Mouse (Mus musculus) ES-Bruce4 (cell line): ENCODE data around the gene Plg.

Experiments used
- CTCF ChIP-seq: IDR thresholded peaks from one replicate; pipeline ENCODE4 v1.8.1; 2011; ENCODE audit warnings: low read depth, low read length
- EP300 ChIP-seq: IDR thresholded peaks from 2 replicates; pipeline ENCODE4 v1.6.1; 2011; ENCODE audit warnings: low read depth, low read length; ENCODE audit not compliant: insufficient read depth
- POLR2A ChIP-seq: IDR thresholded peaks from one replicate; pipeline ENCODE4 v1.8.1; 2011; ENCODE audit warnings: low read length; ENCODE audit not compliant: insufficient read depth

DNA sequence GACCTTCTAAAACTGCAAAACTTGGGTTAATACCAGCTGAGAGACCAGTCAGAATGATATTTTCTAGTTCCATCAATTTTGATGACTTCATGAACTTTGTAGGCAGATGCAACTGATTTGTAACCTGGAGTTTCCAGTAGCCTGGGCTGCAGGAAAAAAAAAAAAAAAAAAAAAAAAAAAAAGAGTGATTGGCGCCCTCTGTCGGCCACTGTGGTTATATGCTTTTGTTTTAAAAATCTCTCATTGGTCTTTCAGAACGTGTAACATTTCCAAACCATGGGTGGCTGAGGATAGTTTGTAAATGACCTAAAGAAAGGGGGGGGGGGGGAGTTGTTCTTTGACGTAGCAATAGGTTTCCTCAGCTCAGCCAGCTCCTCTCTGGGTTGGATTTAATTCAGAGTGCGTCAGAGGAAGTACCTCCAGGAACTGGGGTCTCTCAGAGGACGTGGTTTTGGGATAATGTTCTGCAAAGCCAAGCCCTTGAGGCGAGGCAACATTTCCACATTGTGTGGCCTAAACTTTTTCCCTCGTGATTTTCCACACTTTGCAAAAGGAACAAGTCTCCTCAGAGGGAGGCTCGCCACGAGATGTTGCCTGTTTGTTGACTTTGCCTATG is 7.0 kb upstream of the Plg start:
- no peak for TF ChIP-seq POLR2A
- no peak for TF ChIP-seq EP300
- TF ChIP-seq CTCF = no peak
